Mouse (Mus musculus): ENCODE measurements at regions not wholly inside any gene's neighbourhood (a gene's known extent, or its start where the extent isn't known, plus 50 kb on each side); places are given as distances from the start of the nearest gene placed in this dataset.

- TF ChIP-seq CTCF (IDR thresholded peaks at IDR 0.05; ENCODE audit: control insufficient read depth, insufficient read depth, insufficient read length) (no peak), USF1 (IDR thresholded peaks at IDR 0.05; ENCODE audit: low read depth) (no peak), MYOG (IDR thresholded peaks at IDR 0.05; ENCODE audit: control insufficient read depth, extremely low read depth, insufficient read length) (no peak), FOSL1 (IDR thresholded peaks at IDR 0.05; ENCODE audit: insufficient read depth, low read length, poor library complexity, severe bottlenecking) (no peak), MYOD1 (IDR thresholded peaks at IDR 0.05; ENCODE audit: control insufficient read depth, insufficient read length, low read depth) (no peak)
- Histone ChIP-seq H3K27me3 (ENCODE audit: control insufficient read depth, insufficient read depth, insufficient read length) (no peaks in the 10 kb centered on the region), H3K4me3 (ENCODE audit: insufficient read depth, poor library complexity, severe bottlenecking) (no peak overlapping the region), H3K79me3 (ENCODE audit: low read depth) (no peaks in the 10 kb centered on the region), H3K36me3 (ENCODE audit: control insufficient read depth, insufficient read depth) (no peaks in the 10 kb centered on the region), H3K79me2 (ENCODE audit: control insufficient read depth, insufficient read depth) (no peaks in the 10 kb centered on the region), H3ac (ENCODE audit: control insufficient read depth, insufficient read length, low read depth) (no peak overlapping the region)
These were observed 319.6 kb upstream of the Id2 start for GRCm38 (mm10) chr12:25416571-25416970.

GRCm38 (mm10) chr12:25415641-25416040, 318.7 kb upstream of the Id2 start:
- H3K4me3 ChIP-seq (ENCODE audit: insufficient read depth, poor library complexity, severe bottlenecking) = no peak overlapping the region
- no peaks in the 10 kb centered on the region for H3K79me2 ChIP-seq (ENCODE audit: control insufficient read depth, insufficient read depth)
- H3ac ChIP-seq (ENCODE audit: control insufficient read depth, insufficient read length, low read depth) = no peak overlapping the region
- TF ChIP-seq MYOG (IDR thresholded peaks at IDR 0.05; ENCODE audit: control insufficient read depth, extremely low read depth, insufficient read length) = no peak
- TF ChIP-seq CEBPB (IDR thresholded peaks at IDR 0.05; ENCODE audit: low read depth) = no peak
- no peak for TF ChIP-seq MAX (IDR thresholded peaks at IDR 0.05)
- no peak for TF ChIP-seq MYOD1 (IDR thresholded peaks at IDR 0.05; ENCODE audit: control insufficient read depth, insufficient read length, low read depth)
- no peak for TF ChIP-seq FOSL1 (IDR thresholded peaks at IDR 0.05; ENCODE audit: insufficient read depth, low read length, poor library complexity, severe bottlenecking)
- no peak for TF ChIP-seq CTCF (IDR thresholded peaks at IDR 0.05; ENCODE audit: control insufficient read depth, insufficient read depth, insufficient read length)
- TF ChIP-seq USF1 (IDR thresholded peaks at IDR 0.05; ENCODE audit: low read depth) = no peak
- H3K27me3 ChIP-seq (ENCODE audit: control insufficient read depth, insufficient read depth, insufficient read length) = no peaks in the 10 kb centered on the region
- H3K36me3 ChIP-seq (ENCODE audit: control insufficient read depth, insufficient read depth) = no peaks in the 10 kb centered on the region
- H3K79me3 ChIP-seq (ENCODE audit: low read depth) = no peaks in the 10 kb centered on the region

GRCm38 (mm10) chr12:25415232-25415631, 318.3 kb upstream of the Id2 start:
- Histone ChIP-seq H3K79me2 (ENCODE audit: control insufficient read depth, insufficient read depth) (no peaks in the 10 kb centered on the region), H3K27me3 (ENCODE audit: control insufficient read depth, insufficient read depth, insufficient read length) (no peaks in the 10 kb centered on the region), H3K79me3 (ENCODE audit: low read depth) (no peaks in the 10 kb centered on the region), H3K36me3 (ENCODE audit: control insufficient read depth, insufficient read depth) (no peaks in the 10 kb centered on the region), H3K4me3 (ENCODE audit: insufficient read depth, poor library complexity, severe bottlenecking) (no peak overlapping the region), H3ac (ENCODE audit: control insufficient read depth, insufficient read length, low read depth) (no peak overlapping the region)
- TF ChIP-seq MAX (IDR thresholded peaks at IDR 0.05) (no peak), USF1 (IDR thresholded peaks at IDR 0.05; ENCODE audit: low read depth) (no peak), MYOD1 (IDR thresholded peaks at IDR 0.05; ENCODE audit: control insufficient read depth, insufficient read length, low read depth) (no peak), MYOG (IDR thresholded peaks at IDR 0.05; ENCODE audit: control insufficient read depth, extremely low read depth, insufficient read length) (no peak), CTCF (IDR thresholded peaks at IDR 0.05; ENCODE audit: control insufficient read depth, insufficient read depth, insufficient read length) (no peak), CEBPB (IDR thresholded peaks at IDR 0.05; ENCODE audit: low read depth) (no peak), FOSL1 (IDR thresholded peaks at IDR 0.05; ENCODE audit: insufficient read depth, low read length, poor library complexity, severe bottlenecking) (no peak)

GRCm38 (mm10) chr12:25407301-25407700, 310.4 kb upstream of the Id2 start:
- no peaks in the 10 kb centered on the region for H3K36me3 ChIP-seq (ENCODE audit: control insufficient read depth, insufficient read depth)
- H3K79me3 ChIP-seq (ENCODE audit: low read depth) = no peaks in the 10 kb centered on the region
- no peaks in the 10 kb centered on the region for H3K27me3 ChIP-seq (ENCODE audit: control insufficient read depth, insufficient read depth, insufficient read length)
- no peaks in the 10 kb centered on the region for H3K79me2 ChIP-seq (ENCODE audit: control insufficient read depth, insufficient read depth)
- TF ChIP-seq MAX (IDR thresholded peaks at IDR 0.05) (no peak), CTCF (IDR thresholded peaks at IDR 0.05; ENCODE audit: control insufficient read depth, insufficient read depth, insufficient read length) (no peak), MYOD1 (IDR thresholded peaks at IDR 0.05; ENCODE audit: control insufficient read depth, insufficient read length, low read depth) (no peak), CEBPB (IDR thresholded peaks at IDR 0.05; ENCODE audit: low read depth) (no peak), USF1 (IDR thresholded peaks at IDR 0.05; ENCODE audit: low read depth) (no peak), MYOG (IDR thresholded peaks at IDR 0.05; ENCODE audit: control insufficient read depth, extremely low read depth, insufficient read length) (no peak), FOSL1 (IDR thresholded peaks at IDR 0.05; ENCODE audit: insufficient read depth, low read length, poor library complexity, severe bottlenecking) (no peak)
- no peak overlapping the region for H3ac ChIP-seq (ENCODE audit: control insufficient read depth, insufficient read length, low read depth)
- no peak overlapping the region for H3K4me3 ChIP-seq (ENCODE audit: insufficient read depth, poor library complexity, severe bottlenecking)

GRCm38 (mm10) chr12:25400326-25400725, 303.4 kb upstream of the Id2 start:
- Histone ChIP-seq H3K27me3 (ENCODE audit: control insufficient read depth, insufficient read depth, insufficient read length) (no peaks in the 10 kb centered on the region), H3K79me3 (ENCODE audit: low read depth) (no peaks in the 10 kb centered on the region), H3K36me3 (ENCODE audit: control insufficient read depth, insufficient read depth) (no peaks in the 10 kb centered on the region), H3ac (ENCODE audit: control insufficient read depth, insufficient read length, low read depth) (no peak overlapping the region), H3K79me2 (ENCODE audit: control insufficient read depth, insufficient read depth) (no peaks in the 10 kb centered on the region), H3K4me3 (ENCODE audit: insufficient read depth, poor library complexity, severe bottlenecking) (no peak overlapping the region)
- TF ChIP-seq CEBPB (IDR thresholded peaks at IDR 0.05; ENCODE audit: low read depth) (no peak), FOSL1 (IDR thresholded peaks at IDR 0.05; ENCODE audit: insufficient read depth, low read length, poor library complexity, severe bottlenecking) (no peak), MYOG (IDR thresholded peaks at IDR 0.05; ENCODE audit: control insufficient read depth, extremely low read depth, insufficient read length) (no peak), USF1 (IDR thresholded peaks at IDR 0.05; ENCODE audit: low read depth) (no peak), MYOD1 (IDR thresholded peaks at IDR 0.05; ENCODE audit: control insufficient read depth, insufficient read length, low read depth) (no peak), CTCF (IDR thresholded peaks at IDR 0.05; ENCODE audit: control insufficient read depth, insufficient read depth, insufficient read length) (no peak), MAX (IDR thresholded peaks at IDR 0.05) (no peak)

- Histone ChIP-seq H3K4me3 (ENCODE audit: insufficient read depth, poor library complexity, severe bottlenecking) (no peak overlapping the region), H3ac (ENCODE audit: control insufficient read depth, insufficient read length, low read depth) (no peak overlapping the region), H3K27me3 (ENCODE audit: control insufficient read depth, insufficient read depth, insufficient read length) (no peaks in the 10 kb centered on the region), H3K36me3 (ENCODE audit: control insufficient read depth, insufficient read depth) (no peaks in the 10 kb centered on the region), H3K79me2 (ENCODE audit: control insufficient read depth, insufficient read depth) (no peaks in the 10 kb centered on the region), H3K79me3 (ENCODE audit: low read depth) (no peaks in the 10 kb centered on the region)
- TF ChIP-seq FOSL1 (IDR thresholded peaks at IDR 0.05; ENCODE audit: insufficient read depth, low read length, poor library complexity, severe bottlenecking) = no peak
- no peak for TF ChIP-seq USF1 (IDR thresholded peaks at IDR 0.05; ENCODE audit: low read depth)
- TF ChIP-seq MYOG (IDR thresholded peaks at IDR 0.05; ENCODE audit: control insufficient read depth, extremely low read depth, insufficient read length) = no peak
- no peak for TF ChIP-seq CEBPB (IDR thresholded peaks at IDR 0.05; ENCODE audit: low read depth)
- no peak for TF ChIP-seq CTCF (IDR thresholded peaks at IDR 0.05; ENCODE audit: control insufficient read depth, insufficient read depth, insufficient read length)
- TF ChIP-seq MAX (IDR thresholded peaks at IDR 0.05) = no peak
- no peak for TF ChIP-seq MYOD1 (IDR thresholded peaks at IDR 0.05; ENCODE audit: control insufficient read depth, insufficient read length, low read depth)
These were observed 301.8 kb upstream of the Id2 start for GRCm38 (mm10) chr12:25398726-25399125.
